ENCODE assay signal across 17 mouse cellular contexts in the genomic region with DNA sequence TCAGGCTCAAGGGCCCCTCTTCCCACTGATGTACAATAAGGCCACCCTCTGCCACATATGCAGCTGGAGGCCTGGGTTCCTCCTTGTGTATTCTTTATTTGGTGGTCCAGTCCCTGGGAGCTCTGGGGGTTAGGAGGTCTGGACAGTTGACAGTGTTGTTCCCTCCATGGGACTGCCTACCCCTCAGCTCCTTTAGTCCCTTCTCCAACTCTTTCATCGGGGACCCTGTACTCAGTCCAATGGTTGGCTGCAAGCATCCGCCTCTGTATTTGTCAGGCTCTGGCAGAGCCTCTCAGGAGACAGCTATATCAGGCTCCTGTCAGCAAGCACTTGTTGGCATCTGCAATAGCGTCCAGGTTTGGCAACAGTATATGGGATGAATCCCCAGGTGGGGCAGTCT.
"Had no signal": no experiment of that assay in that cellular context is flagged by ENCODE, and none has a peak within 500 bp of the region (broad histone marks: within the 10 kb centered on the region; RNA-seq: fewer than 3 reads in every experiment).

No protein-coding gene starts in this region.

- H3K4me1 ChIP-seq: lung, embryonic 15.5 days; megakaryocyte, embryonic 14.5 days; midbrain, embryonic 12.5 days; neural tube, embryonic 12.5 days had no signal

- H3K9me3 ChIP-seq: lung, embryonic 15.5 days; midbrain, embryonic 12.5 days; neural tube, embryonic 12.5 days; stomach, embryonic 15.5 days had no signal

- H3K27ac ChIP-seq: lung, embryonic 15.5 days; macrophage; midbrain, embryonic 12.5 days; neural tube, embryonic 12.5 days; stomach, embryonic 15.5 days; stomach, postnatal 0 days had no signal

- ATAC-seq: lung, postnatal 0 days; midbrain, embryonic 16.5 days had no signal

- H3K9ac ChIP-seq: lung, embryonic 15.5 days; midbrain, embryonic 12.5 days; neural tube, embryonic 12.5 days; stomach, embryonic 15.5 days had no signal

- H3K4me3 ChIP-seq: lung, embryonic 15.5 days; megakaryocyte, embryonic 14.5 days; midbrain, embryonic 12.5 days; neural tube, embryonic 12.5 days; stomach, embryonic 15.5 days had no signal

- H3K36me3 ChIP-seq: lung, embryonic 15.5 days; midbrain, embryonic 12.5 days; neural tube, embryonic 12.5 days; stomach, embryonic 15.5 days had no signal

- DNase-seq: lung, adult 2 months; lung, postnatal 14 days; lung, postnatal 36 days; midbrain, embryonic 14.5 days; right cerebral cortex, postnatal 14 days; thymus, adult 2 months; thymus, postnatal 25 days; thymus, postnatal 4 days had no signal

- H3K27me3 ChIP-seq: lung, embryonic 15.5 days; midbrain, embryonic 12.5 days; neural tube, embryonic 12.5 days; stomach, embryonic 15.5 days had no signal

- H3K4me2 ChIP-seq: lung, embryonic 15.5 days; midbrain, embryonic 12.5 days; neural tube, embryonic 12.5 days; stomach, embryonic 15.5 days had no signal
